Mouse (Mus musculus) right cerebral cortex, postnatal 14 days (tissue): ENCODE data around the gene Vmn1r185.
"Not testable (repeated sequence)": the region's sequence is repeated elsewhere in the genome, so short reads cannot be mapped to it uniquely, and the experiment has no call there.

Source experiments
- DNase-seq: peaks from one replicate; pipeline ENCODE4 v3.0.0; 2022

Vmn1r185 gene

GRCm38 (mm10) chr7:26618364-26618763, at the start of gene Vmn1r185:
Vmn1r185 (minus strand) TSS chr7:26618464.
- DNase-seq: not testable (repeated sequence)

GRCm38 (mm10) chr7:26667466-26667865, 49.2 kb upstream of the Vmn1r185 start:
- DNase-seq: not testable (repeated sequence)

- no peak for DNase-seq
These were observed 47.7 kb upstream of the Vmn1r185 start for GRCm38 (mm10) chr7:26666011-26666410.

GRCm38 (mm10) chr7:26589774-26590173, 28.5 kb downstream of the Vmn1r185 start:
- no peak for DNase-seq

- no peak for DNase-seq
These were observed 29.2 kb downstream of the Vmn1r185 start for GRCm38 (mm10) chr7:26589077-26589476.
